Mouse (Mus musculus) splenic B cell, adult 2 months (primary cell): Measurements from ENCODE around the gene Ptpre.
A peak's percentile ranks its signal among the peaks of the same experiment; 100 is the strongest.

Experiments
- DNase-seq: peaks from one replicate; pipeline ENCODE4 v3.0.0-alpha.2; 2011; ENCODE audit warnings: low read depth, low spot score
- H3K27me3 ChIP-seq: 2 replicates; pipeline ENCODE4 v1.6.1; 2012; ENCODE audit warnings: mild to moderate bottlenecking, low read length, moderate library complexity, mixed read lengths; ENCODE audit not compliant: control insufficient read depth, poor library complexity, insufficient read depth, severe bottlenecking
- H3K36me3 ChIP-seq: 2 replicates; pipeline ENCODE4 v1.6.1; 2012; ENCODE audit warnings: mild to moderate bottlenecking, low read length, moderate library complexity, mixed read lengths; ENCODE audit not compliant: control insufficient read depth, poor library complexity, insufficient read depth, severe bottlenecking

Ptpre gene

GRCm38 (mm10) chr7:135578715-135579325 is 41.5 kb downstream of the Ptpre start:
- Histone ChIP-seq H3K27me3 (no peaks in the 10 kb centered on the region), H3K36me3 (no peaks in the 10 kb centered on the region)
- no peak for DNase-seq

GRCm38 (mm10) chr7:135580306-135581091 is 43.2 kb downstream of the Ptpre start:
- H3K36me3 ChIP-seq, result no peaks in the 10 kb centered on the region
- peak; percentile 22 for DNase-seq

DNA sequence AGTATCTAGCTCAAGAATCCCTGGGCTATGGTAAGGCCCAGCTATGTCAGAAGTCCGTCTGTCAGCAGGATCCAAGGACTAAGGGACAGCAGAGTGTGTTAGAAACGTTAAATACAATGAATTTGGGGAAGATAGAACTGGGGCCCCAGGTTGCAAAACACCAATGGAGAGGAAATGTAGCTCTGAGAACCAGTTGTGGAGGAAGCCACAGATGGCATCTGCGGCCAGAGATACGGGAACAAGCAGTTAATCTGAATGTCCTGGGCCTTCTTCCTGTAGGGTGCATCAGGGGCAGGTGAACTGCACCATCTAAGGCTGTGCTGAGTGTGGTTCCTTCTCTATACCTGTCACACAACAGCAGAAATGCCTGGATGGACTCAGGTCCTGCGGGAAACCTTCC is 43.8 kb downstream of the Ptpre start:
- DNase-seq, result peak; percentile 5
- no peaks in the 10 kb centered on the region for H3K36me3 ChIP-seq
- no peaks in the 10 kb centered on the region for H3K27me3 ChIP-seq

More at GRCm38 (mm10) chr7:135580306-135581091, 43.2 kb downstream of the Ptpre start:
- no peaks in the 10 kb centered on the region for H3K27me3 ChIP-seq

- DNase-seq, result no peak
- H3K27me3 ChIP-seq, result no peaks in the 10 kb centered on the region
- H3K36me3 ChIP-seq, result no peaks in the 10 kb centered on the region
Measured at GRCm38 (mm10) chr7:135585125-135585687, 47.9 kb downstream of the Ptpre start.

- no peaks in the 10 kb centered on the region for H3K36me3 ChIP-seq
- no peak for DNase-seq
- no peaks in the 10 kb centered on the region for H3K27me3 ChIP-seq
Measured at GRCm38 (mm10) chr7:135586402-135586801, 49.1 kb downstream of the Ptpre start.

GRCm38 (mm10) chr7:135587821-135588575 is 50.7 kb downstream of the Ptpre start:
- Histone ChIP-seq H3K27me3 (no peaks in the 10 kb centered on the region), H3K36me3 (no peaks in the 10 kb centered on the region)
- DNase-seq, result no peak

GRCm38 (mm10) chr7:135588620-135589309 is 51.5 kb downstream of the Ptpre start:
- no peaks in the 10 kb centered on the region for H3K36me3 ChIP-seq
- no peak for DNase-seq
- H3K27me3 ChIP-seq, result no peaks in the 10 kb centered on the region

- no peaks in the 10 kb centered on the region for H3K27me3 ChIP-seq
- no peak for DNase-seq
- H3K36me3 ChIP-seq, result no peaks in the 10 kb centered on the region
Measured at GRCm38 (mm10) chr7:135591461-135591860, 54.2 kb downstream of the Ptpre start.

DNA sequence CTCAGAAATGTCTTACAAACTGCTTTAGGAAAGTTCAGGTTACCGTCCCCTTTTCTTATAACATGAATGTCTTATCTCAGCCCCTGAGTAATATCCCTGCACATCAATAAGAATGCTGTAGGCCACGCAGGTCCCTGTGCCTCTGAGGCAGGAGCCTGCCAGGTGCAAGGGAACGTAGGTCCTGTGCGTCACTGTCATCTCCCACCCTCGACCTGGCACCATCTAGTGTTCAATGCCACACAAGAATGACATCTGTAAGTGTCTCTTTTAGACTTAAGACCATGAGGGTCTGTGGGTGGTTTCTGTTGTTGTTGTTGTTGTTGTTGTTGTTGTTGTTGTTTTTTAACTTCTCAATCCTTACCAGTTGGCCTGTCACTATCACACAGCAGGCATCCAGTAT is 56.0 kb downstream of the Ptpre start:
- Histone ChIP-seq H3K36me3 (no peaks in the 10 kb centered on the region), H3K27me3 (no peaks in the 10 kb centered on the region)
- no peak for DNase-seq

DNA sequence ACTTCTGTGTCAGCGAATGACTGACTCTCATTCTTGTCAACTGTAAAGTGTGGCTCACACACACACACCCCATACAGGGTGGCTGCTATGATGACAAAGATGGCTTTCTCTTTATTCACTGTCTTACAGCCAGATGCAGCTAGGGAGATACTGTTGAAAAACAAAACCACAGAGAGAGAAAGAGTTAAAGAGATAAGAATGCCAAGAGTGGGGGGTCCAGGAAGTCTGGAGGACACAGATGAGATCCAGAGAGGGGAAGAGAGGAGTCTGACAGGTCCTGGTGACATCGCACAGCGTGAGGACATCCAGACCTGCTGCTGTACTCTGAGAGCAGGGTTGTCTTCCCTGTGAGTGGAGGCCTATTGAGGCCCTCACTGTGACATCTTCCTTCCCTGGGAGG is 56.5 kb downstream of the Ptpre start:
- DNase-seq, result no peak
- no peaks in the 10 kb centered on the region for H3K36me3 ChIP-seq
- H3K27me3 ChIP-seq, result no peaks in the 10 kb centered on the region

- DNase-seq, result no peak
- no peaks in the 10 kb centered on the region for H3K36me3 ChIP-seq
- no peaks in the 10 kb centered on the region for H3K27me3 ChIP-seq
Measured at GRCm38 (mm10) chr7:135594676-135595075, 57.4 kb downstream of the Ptpre start.

- H3K36me3 ChIP-seq, result no peaks in the 10 kb centered on the region
- no peak for DNase-seq
- no peaks in the 10 kb centered on the region for H3K27me3 ChIP-seq
Measured at GRCm38 (mm10) chr7:135595640-135596174, 58.4 kb downstream of the Ptpre start.

- DNase-seq, result no peak
- no peaks in the 10 kb centered on the region for H3K36me3 ChIP-seq
- no peaks in the 10 kb centered on the region for H3K27me3 ChIP-seq
Measured at GRCm38 (mm10) chr7:135597006-135597405, 59.7 kb downstream of the Ptpre start.

DNA sequence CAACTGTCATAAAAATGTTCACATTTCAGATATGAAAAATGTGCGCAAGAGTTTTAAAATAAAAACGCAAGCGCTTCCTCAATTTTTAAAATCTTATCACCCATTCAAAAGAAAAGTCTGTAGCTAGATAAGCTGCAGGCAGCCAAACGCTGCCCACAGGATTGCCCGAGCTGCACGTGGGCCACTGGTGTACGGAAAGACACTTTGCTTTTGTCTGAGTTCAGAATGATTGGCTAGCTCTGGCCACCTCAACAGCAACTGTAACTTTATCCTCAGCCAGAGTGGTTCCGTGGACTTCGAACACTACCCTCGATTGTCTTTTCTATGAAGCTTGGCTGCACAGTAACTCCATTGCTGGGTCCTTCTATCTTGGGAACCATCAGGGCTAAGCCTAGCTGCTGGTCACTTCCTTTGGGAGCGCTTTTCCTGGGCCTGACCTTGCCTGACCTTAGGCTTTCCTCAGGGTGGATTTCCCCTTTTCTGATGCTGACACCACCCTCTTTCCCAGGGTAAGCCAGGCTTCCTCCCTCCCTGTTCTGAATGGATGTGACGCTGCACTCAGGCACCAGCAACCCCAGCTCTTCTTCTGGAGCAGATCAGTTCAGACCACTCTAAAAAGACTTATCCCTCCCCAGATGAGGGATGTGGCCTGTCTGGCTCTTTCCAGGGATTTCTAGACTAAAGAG is 60.5 kb downstream of the Ptpre start:
- Histone ChIP-seq H3K27me3 (no peaks in the 10 kb centered on the region), H3K36me3 (no peaks in the 10 kb centered on the region)
- no peak for DNase-seq
